Mouse (Mus musculus): ENCODE measurements at regions not wholly inside any gene's neighbourhood (a gene's known extent, or its start where the extent isn't known, plus 50 kb on each side); places are given as distances from the start of the nearest gene placed in this dataset.

DNA sequence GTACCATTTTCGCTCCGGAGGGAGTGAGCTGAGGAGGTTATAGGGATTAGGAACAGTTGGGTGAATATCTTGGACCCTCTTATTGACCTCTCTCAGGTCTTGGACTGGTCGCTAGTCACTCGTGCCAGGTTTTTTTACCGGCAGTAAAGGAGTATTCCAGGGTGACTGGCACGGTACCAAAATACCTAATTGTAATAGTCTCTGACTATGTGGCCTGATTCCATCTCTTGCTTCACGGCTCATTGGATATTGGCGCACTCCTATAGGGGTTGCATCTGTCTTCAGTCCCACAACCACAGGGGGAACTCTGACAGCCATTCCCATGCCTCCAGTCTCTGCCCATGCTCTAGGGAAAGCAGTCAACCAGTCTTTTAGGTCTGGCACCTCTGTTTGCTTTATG lies 1008.4 kb downstream of the Cntnap5b start:
- DNase-seq (ENCODE audit: low spot score in 2 of 2), result peak in 1 of 2 experiments; percentile 14

DNA sequence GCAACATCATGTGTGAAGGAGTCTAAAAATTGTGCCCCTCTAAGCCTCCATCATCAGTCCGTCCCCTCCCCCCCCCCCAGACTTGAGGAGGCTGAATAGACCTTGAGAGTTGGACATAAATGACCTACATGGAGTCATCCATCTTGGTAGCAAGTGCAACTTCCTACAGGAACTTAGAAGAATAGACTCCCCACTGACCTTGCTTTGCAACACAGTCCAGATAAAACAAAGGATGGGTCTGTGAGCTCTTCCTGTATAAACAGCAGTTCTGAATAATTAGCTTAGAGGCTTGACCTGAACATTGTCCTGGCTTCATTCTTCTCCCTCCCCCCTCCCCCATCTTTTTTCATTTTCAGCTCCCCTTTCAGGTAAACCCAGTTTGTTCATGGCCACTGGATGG lies 1015.2 kb downstream of the Cntnap5b start:
- DNase-seq (ENCODE audit: low spot score in 2 of 2), result no peak

DNA sequence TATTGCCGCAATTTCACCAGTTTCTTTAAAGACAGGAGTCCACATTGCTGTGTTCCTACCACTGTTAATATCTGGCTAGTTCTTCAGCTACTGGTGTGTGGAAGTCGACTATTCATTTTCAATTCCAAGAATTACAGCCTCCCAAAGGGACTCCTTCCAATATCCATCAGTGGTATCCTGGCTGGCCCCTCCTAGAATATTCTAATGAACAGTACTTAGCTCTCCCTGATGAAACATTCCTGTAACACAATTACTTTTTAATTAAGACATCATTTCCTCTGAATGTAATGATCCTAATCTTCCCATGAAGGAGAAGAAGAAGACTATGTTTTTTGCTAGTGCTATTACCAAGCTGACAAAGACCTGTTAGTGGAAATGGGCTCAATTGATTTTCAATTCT lies 1028.5 kb downstream of the Cntnap5b start:
- no peak for DNase-seq (ENCODE audit: low spot score in 2 of 2)

Measured in cerebellum, postnatal 4 days (tissue).